Mouse (Mus musculus): ENCODE data around the gene Ccdc9b.

- no peak for TF ChIP-seq CTCF (IDR thresholded peaks at IDR 0.05; ENCODE audit: borderline replicate concordance, insufficient read depth, low read length)
- no peak for TF ChIP-seq POLR2A (IDR thresholded peaks at IDR 0.05; ENCODE audit: low read depth, low read length)
Measured at GRCm38 (mm10) chr2:118708472-118708871, 54.0 kb downstream of the Ccdc9b start.

Measured in embryonic fibroblast, embryonic 13.5 days (primary cell).